Mouse (Mus musculus): Measurements from ENCODE around the gene Iqcf3.

DNA sequence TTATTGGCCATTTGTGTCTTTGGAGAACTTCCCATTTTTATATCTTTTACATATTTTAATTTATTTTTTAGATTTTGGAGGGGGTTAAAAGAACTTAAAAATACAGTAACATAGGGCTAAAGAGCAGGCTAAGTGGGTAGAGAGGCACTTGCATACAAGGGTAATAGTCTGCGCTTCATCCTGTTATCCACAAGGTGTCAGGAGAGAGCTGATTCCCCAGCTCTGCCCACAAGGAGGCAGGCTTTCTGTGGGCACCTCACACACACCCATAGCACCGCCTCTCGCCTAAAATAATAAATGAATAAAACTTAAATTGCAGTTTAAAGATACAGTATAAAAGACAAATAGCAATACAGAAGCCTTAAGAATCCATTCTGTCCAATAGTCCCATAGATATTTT, 29.6 kb downstream of the Iqcf3 start:
- TF ChIP-seq CTCF (IDR thresholded peaks at IDR 0.05; ENCODE audit: borderline replicate concordance, insufficient read depth, low read length) (peak; percentile 85; the same call in 1 of the 2 replicates), POLR2A (IDR thresholded peaks at IDR 0.05; ENCODE audit: low read depth, low read length) (no peak)

Measured in embryonic fibroblast, embryonic 13.5 days (primary cell).